Mouse (Mus musculus): ENCODE results near the gene Ppp4c.

Gene Ppp4c

DNA sequence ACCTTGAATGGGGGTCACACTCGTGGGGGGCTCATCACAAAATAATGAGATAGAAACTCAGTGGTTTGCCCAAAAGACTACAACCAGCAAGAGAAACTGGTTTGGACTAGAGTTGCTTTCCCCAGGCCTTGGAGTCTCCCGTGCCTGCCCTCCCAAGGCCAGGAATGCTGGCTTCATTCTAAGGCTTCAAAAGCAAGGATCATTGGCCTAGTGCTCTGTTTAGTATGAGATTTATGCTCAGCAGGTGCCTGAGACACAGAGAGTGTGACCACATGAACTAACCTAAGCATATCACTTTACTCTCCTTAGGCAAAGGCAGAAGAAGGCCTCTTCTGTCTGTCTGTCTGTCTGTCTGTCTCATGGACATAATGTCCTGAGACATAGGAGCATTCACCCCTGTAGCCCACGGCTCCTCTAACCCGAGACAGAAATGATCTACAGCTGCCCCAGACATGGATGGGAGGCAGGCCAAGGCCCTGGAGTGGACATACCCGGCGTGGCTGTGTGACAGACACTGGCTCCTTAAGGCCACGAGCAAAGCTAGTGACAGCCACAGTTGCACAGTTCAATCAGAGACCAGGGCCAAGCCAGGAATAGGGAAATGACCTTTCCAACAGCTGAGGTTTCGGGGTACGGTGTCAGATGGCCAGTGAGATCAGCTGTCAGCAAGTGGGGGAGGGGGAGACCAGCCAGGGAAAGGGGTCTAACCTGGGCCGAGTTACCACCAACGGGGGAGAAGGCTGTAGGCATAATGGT, 10.0 kb upstream of the Ppp4c start:
- no peak for DNase-seq (ENCODE audit: low read depth, low spot score)

DNA sequence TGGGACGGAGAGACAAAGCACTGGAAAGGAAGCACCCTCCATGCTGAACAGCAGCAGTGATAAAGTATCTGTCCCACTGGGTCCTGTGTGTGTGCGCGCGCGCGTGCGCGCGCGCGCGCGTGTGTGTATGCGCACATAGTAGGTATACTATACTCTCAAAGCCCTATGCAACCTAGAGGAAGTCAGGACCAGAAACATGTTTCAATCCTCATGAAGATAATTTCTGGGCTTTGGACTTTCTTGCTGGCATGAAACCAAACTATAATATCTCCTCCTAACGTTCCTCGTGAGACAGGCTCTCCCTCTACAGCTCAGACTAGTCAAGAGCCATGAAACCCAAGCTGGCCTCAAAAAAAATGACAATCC, 8.7 kb upstream of the Ppp4c start:
- DNase-seq (ENCODE audit: low read depth, low spot score): no peak

DNA sequence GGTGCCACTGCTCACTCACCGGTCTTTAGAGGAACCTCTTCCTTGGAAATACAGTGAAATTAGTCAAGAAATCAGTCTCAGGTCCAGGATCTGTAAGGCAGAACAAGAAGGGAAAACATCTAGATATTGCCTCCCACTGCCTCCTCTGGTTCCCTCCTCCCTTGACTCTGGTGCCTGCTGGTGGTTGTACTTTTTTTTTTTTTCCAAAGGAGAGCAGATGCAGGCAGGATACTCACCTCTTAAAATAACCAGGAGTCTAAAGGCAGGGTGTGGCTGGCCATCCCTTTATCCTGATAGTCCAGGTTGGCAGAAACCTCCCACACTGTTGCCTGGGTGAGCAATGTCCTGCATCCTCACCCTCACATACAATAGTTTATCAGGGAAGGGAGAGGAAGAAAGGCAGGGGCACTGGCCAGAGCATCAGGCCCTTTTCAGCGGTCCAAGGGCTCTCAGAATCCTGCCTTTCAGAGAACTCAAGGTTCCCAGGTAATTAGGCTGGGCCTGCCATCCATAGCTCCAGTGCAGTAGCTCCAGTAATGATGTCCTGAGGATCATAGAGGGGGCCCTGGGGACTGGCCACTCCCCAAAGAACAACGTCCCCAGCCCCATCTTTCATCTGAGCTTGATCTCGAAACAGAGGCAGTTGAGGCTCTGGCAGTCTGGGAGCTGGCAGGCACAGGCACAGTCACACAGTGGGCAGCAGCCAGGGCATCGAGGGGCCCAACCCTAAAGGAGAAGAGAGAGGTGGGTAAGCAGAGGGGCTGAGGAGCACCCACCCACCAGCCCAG, 8.2 kb upstream of the Ppp4c start:
- DNase-seq (ENCODE audit: low read depth, low spot score): no peak

- DNase-seq (ENCODE audit: low read depth, low spot score): peak; percentile 75
Observed at GRCm38 (mm10) chr7:126799468-126800268, 7.4 kb upstream of the Ppp4c start.

- peak; percentile 92 for DNase-seq (ENCODE audit: low read depth, low spot score)
Observed at GRCm38 (mm10) chr7:126799050-126799467, 6.8 kb upstream of the Ppp4c start.

- no peak for DNase-seq (ENCODE audit: low read depth, low spot score)
Observed at GRCm38 (mm10) chr7:126798127-126799049, 6.1 kb upstream of the Ppp4c start.

GRCm38 (mm10) chr7:126797411-126798126, 5.3 kb upstream of the Ppp4c start, which contains the start of gene Fam57b:
Gene Fam57b, plus strand, starts transcription at chr7:126797668.
- no peak for DNase-seq (ENCODE audit: low read depth, low spot score)

DNA sequence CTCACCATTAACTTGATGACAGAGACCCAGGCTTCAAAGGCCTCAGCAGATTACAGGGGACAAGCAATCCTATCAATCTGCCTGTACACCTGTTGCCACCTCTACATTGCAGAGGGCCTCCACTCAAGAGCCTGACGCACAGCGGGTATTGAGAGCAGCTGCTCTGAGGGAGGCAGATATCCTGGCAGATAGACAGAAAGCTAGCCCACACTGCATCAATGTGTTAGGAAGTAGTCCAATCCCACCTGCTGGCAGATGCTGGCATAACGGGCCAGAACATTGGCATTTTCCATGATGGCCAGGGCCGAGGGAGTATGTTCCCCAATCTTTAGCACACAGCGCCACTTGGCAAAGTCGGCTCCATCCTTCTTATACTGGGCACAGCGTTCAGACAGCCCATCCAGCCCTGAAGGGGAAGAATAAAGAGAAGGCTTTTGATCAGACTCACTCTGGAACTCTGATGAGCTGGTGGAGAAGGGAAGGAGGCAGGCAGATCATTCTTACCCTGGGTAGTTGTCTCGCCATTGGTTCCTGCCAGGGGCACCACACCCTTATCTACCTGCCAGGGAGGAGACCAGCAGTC, 4.1 kb upstream of the Ppp4c start:
- no peak for DNase-seq (ENCODE audit: low read depth, low spot score)

DNA sequence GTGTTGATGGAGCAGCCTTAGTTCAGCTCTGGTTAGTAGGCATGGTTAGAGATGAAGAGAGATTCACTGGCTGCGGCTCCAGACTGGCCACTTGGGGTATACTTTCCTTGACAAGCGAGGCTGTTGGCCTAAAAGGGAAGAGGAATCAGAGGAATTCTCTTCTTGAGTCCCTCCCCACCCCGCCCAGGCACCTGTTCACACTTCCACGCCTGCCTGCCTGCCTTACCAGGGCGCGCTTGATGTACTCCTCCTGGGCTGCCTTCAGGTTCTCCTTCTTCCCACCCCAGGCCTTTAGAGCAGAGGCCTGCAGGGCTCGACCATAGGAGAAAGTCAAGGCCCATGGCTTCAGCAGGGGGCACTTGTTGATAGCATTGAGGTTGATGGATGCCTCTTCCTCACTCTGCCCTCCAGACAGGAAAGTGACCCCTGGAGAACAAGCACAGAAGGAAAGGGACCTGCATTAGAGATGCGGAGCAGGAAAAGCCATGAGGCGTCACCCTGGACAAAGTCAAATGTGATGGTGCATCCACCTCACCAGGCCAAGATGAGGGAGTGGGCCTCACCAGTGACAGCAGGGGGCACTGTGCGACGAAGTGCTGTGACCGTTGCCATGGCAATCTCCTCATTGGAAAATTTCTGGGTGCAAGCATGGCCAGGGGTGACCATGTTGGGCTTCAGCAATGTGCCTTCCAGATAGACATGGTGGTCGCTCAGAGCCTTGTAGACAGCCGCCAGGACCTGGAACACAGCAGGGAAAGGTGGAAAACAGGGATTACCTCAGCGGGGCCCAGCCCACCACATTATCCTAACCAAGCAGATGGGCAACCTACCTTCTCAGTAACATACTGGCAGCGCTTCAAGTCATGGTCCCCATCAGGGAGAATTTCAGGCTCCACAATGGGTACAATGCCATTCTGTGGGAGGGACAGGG, 3.4 kb upstream of the Ppp4c start:
- DNase-seq (ENCODE audit: low read depth, low spot score): no peak

- DNase-seq (ENCODE audit: low read depth, low spot score): no peak
Observed at GRCm38 (mm10) chr7:126794271-126794605, 1.9 kb upstream of the Ppp4c start.

GRCm38 (mm10) chr7:126793456-126794270, 1.4 kb upstream of the Ppp4c start:
- no peak for DNase-seq (ENCODE audit: low read depth, low spot score)

GRCm38 (mm10) chr7:126792721-126793443, 586 bp upstream of the Ppp4c start:
- no peak for DNase-seq (ENCODE audit: low read depth, low spot score)

DNA sequence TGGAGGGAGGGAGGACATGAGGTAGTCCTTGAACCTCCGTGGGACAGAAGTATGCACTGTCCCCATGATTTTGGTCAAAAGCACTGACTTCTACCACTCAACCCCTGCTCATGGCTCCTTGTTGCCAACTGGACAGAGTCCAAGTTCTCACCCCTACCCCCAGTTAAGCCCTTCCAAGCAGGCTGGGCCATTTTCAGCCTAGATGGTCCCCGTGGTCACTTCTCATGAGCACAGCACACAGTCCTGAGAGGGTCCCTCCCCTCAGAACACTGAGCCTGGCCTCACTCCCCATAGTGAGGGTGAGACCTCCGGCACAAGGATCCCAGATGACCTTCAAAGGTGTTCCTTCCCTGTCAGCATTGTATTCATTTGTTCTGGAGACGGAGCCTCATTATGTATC, 3.2 kb downstream of the Ppp4c start:
- no peak for DNase-seq (ENCODE audit: low read depth, low spot score)

- no peak for DNase-seq (ENCODE audit: low read depth, low spot score)
Observed at GRCm38 (mm10) chr7:126786142-126786541, 6.2 kb downstream of the Ppp4c start.

- no peak for DNase-seq (ENCODE audit: low read depth, low spot score)
Observed at GRCm38 (mm10) chr7:126785056-126785455, 7.2 kb downstream of the Ppp4c start.

DNA sequence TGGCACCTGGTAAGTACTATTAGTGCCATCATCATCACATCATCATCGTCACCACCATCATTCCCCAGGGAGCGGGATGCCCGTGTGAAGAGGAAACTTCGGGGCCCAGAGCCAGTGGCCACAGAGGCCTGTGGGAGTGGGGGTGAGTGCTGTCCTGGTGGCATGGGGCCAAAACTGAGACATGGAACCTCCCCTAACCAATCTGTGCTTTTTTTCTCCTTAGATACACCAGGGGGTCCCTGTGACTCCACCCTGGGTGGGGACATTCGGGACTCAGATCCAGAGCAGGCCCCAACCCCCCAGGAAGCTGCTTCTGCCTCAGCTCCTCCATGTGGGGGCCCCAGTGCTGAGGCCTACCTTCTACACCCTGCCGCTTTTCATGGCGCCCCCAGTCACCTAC, 7.8 kb downstream of the Ppp4c start:
- no peak for DNase-seq (ENCODE audit: low read depth, low spot score)

- no peak for DNase-seq (ENCODE audit: low read depth, low spot score)
Observed at GRCm38 (mm10) chr7:126782693-126783092, 9.6 kb downstream of the Ppp4c start.

All from WW6 (cell line).